Mouse (Mus musculus) heart, postnatal 10 days (tissue): ENCODE measurements at regions not wholly inside any gene's neighbourhood (a gene's known extent, or its start where the extent isn't known, plus 50 kb on each side); places are given as distances from the start of the nearest gene placed in this dataset.

Source experiments
- DNase-seq, 2 experiments: peaks; one replicate each; pipeline ENCODE4 v3.0.0; 2021
- intact Hi-C: fragments of 180-260 bp; cut with DNase I; formaldehyde crosslinking; loops from one replicate; pipeline ENCODE4 v1.15.1; 2025

DNA sequence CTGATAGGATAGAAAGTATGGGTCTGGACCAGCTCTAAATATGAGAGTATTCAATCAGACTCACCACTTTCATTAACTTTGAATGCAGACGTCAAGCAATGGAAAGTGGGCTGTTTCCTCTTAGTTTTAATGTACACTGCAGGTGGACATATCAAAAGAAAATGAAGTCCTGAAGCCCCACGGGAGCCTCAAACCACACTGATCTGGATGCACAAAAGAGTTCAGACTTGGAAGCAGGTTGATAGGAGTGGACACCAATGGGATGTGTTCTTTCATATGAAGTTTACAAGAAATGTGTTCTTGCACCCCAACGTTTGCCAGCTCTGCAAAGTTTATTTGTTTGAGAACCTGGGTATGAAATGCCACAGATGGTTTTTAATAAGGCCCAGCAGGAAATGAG lies 141.0 kb downstream of the Spata18 start:
- DNase-seq: no peak
- intact Hi-C loops: no loop called here

DNA sequence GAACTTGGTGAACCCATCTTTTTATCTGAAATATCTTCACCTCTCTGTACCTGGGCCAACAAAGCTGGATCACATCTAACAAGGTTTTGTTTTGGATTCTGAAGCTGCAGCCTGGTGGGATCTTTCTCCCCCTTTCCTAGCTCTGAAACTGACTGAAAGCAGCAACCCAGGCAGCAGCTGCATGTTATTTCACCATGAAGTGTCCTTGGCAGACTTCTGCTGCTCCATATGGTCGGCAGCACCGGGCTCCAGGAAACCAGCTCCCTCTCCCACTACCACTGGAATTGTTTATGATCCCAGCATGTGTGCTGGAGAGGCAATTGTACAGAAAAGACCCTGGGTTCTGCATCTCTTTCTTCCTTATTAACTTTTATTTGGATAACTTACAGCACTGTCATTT lies 145.0 kb downstream of the Spata18 start:
- DNase-seq: peak; percentile 23 to 30
- intact Hi-C loops: no loop called here

DNA sequence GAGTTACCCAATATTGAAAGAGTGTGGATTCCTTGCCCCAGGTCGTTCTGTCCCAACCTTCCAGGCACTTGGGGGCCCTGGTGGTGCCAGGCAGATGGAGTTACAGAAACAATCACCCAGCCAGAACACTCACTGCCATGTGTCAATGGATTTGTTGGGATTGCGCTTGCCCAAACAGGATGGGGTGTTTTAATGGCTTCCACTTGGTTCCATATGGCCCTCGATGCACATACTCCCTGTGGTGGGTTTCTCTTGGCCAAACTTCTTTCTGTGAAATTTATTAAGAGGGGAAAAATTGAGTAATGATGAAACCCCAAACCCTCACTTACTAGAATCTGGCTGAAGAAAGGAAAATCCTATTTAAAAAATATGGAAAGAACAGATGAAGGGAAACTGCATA lies 146.8 kb downstream of the Spata18 start:
- DNase-seq: no peak
- intact Hi-C loops: no loop called here

DNA sequence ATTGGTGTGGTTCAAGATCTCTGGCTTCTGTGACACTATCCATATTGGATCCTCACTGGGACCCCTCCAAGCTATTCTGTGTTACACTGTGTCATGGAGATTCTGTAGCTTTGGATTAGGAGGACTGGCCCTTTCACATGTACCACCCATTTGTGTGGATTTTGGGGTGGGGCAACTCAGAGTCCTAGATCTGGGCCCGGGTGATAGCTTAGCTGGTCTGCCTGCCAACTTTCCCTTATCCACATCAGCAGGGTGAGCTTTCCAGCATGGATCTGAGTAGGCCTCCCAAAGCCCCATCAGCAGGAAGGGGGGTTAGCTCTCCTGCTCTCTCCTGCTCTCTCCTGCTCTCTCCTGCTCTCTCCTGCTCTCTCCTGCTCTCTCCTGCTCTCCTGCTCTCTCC lies 152.3 kb downstream of the Spata18 start:
- intact Hi-C loops: no loop called here
- DNase-seq: peak; percentile 15 to 25

DNA sequence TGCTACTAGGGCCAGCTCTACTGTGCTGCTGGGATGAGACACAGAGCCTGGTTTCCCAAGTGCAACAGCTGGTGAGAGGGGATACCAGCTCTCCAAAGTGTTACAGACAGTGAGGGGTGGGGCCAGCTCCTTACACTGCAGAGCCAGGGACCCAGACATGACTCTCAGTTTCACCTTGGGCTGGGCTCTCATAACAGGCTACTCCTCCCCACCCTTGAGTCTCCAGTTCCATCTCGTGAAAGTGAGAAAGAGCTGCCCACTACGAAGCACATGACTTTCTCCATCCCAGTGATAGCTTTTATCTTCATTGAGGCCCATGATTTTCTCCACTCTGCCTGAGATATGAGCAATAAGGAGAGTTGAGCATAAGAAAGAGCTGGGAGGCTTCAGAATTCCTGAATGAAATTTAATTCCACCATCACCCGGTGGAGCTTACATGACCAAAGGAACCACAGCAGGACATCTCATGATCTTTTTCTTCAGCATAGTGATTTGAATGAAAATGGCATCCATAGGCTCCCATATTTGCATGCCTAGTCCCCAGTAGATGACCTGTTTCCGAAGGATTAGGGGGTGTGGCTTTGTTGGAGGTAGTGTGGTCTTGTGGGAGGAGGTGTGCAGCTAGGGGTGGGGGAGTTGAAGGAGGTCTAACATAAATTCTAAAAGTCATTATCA lies 153.5 kb downstream of the Spata18 start:
- intact Hi-C loops: no loop called here

DNA sequence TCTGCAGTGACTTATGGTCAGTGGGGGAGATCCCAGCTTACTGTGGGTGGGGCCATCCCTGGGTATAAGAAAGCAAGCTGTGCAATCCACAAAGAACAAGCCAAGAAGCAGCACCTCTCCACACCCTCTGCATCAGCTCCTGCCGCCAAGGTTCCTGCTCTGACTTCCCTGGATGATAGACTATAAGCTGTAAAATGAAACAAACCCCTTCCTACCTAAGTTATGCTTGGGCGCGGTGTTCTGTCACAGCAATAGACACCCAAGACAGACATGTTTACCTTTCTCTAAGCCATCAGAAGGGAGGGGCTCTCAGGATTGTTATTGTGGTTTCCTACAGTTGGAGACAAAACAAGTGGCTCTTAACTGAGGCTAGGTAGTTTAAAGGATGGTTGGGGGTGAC lies 159.5 kb downstream of the Spata18 start:
- DNase-seq: no peak
- intact Hi-C loops: no loop called here

More for the DNA sequence above, 153.5 kb downstream of the Spata18 start:
- DNase-seq: peak in 1 of 2 experiments; percentile 13

DNA sequence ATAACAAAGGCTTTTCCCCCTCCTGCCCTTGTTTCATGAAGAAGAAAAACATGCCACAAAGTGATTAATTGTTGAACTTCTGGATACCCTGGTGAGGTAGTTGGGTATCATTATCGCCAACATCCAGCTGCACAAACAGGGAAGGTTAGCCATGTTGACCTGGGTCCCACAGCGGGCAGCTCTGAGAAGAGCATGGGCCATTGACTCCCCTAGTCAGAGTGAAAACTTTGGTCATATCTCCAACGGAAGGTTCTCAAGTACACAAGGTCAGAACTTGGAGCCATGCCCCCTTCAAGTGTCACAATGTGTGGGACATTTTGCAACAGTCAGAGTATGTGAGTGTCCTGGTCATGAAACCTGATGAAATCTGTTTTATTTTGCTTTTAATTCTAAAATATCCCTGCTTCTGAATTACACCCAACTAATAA lies 159.9 kb downstream of the Spata18 start:
- intact Hi-C loops: no loop called here

DNA sequence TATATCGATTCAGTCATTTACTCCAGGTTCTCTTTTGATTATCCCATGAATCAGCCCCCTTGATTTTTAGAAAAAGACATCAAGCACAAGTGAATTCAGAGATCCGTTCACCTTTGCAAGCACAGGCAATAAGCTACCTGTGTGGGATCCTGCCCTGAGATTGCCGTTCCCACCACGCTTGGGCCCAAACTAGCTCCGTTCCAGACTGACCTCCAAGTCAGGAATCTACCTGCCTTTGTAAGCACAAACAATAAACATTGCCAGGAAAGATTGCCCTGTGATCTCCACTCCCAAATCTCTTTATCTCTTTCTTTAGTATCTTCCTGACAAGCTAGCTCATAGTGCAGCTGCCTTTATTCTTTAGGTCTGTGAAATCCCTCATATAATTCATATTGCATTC lies 164.6 kb downstream of the Spata18 start:
- intact Hi-C loops: no loop called here
- DNase-seq: no peak

More for the DNA sequence above, 159.9 kb downstream of the Spata18 start:
- no peak for DNase-seq

DNA sequence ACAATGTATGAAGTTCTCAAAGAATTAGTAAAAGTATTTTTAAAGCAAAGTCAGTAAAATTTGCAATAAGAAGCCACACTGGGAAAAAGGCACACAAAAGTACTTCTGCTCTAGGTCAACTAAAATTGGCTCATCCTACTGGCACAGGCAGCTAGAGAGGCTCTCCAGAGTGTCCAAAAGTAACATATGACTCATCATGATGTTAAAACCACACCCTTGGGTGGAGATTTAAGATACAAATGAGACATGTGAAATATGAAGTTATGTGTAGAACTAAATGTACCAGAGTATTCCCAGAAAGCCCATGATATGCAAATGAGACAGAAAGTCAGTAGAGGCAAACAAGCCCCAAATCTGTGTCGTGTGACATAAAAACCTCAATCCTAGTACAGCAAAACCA lies 166.0 kb downstream of the Spata18 start:
- peak in 1 of 2 experiments; percentile 32 for DNase-seq
- intact Hi-C loops: no loop called here

DNA sequence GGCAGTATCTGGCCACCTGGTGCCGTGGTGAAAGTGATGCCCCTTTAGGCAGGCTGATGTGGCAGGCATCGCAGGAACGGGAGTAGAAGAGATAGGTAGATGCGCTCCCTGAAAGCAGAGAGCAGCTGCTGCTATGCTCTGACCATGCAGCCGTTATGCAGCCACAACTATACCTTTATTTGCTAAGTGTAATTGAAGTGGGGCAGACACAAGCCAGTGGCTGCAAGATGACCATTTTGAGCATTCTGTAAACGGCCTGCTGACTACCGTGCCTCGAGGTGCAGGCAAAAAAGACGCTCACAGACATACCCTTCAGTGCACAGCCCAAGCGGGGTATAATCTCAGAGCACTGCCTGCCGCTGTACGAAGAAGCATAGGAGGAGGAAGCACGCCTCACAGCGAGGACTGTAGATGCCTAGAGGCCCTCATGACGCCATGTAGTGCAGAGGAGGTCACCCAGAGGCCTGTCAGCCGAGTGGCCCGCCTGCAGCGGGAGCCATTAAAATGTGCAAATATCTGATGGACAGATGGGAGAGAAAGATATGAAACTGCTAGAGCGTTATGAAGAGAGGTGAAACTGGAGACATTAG lies 170.9 kb downstream of the Spata18 start:
- DNase-seq: no peak
- intact Hi-C loops: no loop called here

DNA sequence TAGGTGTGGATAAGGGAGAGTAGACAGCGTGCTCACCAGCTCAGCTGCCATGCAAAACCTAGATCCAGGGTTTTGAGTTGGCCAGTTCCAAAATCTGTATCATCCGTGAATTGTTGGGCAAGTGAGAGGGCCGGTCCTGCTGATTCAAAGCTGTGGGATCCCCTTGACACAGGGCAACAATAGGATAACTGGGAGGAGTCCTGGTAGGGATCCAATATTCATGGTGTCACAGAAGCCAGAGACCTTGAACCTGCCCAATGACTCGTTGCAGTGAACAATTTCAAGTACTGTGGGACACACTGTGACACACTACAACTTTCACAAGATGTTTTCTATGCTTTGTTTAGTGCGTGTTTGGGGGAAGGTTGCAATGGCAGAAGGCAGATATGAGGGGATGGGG lies 172.2 kb downstream of the Spata18 start:
- no peak for DNase-seq
- intact Hi-C loops: no loop called here

DNA sequence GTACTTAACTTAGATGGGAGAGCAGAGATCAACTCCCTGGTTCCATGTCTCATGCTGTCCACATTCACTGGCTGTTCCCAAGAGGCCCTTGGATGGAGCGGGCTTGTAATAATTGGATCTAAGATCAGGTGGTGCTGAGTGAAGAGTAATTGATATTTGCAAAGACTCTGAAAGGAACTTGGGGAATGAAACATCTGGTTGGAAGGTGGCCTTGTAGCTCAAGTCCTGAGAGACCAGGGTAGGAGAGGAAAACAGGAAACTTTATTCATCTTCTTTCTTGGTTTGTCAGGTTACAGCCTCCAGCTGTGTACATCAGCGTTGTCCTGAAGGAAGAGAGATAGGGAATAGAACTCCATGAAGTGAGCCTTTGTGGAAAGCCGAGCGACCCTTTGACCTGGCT lies 175.8 kb downstream of the Spata18 start:
- peak in 1 of 2 experiments; percentile 25 for DNase-seq
- intact Hi-C loops: no loop called here

DNA sequence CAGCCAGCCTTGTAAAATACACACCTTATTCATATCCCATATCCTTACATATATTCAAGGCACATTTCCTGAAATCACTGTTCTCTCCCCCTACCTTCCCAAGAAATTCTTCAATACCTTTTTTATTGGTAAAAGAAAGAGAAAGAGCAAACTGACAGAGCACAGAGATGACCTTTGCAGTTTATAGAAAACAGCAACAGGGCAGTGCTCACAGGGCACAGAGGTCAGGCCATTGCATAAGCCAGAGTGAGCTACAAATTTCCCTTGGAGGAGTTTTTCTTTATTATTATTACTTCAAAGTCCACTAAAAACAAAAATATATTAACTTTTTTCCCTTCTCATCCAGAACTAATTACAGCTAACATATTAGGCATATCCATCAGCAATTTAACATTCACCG lies 182.5 kb downstream of the Spata18 start:
- DNase-seq: no peak
- intact Hi-C loops: no loop called here

DNA sequence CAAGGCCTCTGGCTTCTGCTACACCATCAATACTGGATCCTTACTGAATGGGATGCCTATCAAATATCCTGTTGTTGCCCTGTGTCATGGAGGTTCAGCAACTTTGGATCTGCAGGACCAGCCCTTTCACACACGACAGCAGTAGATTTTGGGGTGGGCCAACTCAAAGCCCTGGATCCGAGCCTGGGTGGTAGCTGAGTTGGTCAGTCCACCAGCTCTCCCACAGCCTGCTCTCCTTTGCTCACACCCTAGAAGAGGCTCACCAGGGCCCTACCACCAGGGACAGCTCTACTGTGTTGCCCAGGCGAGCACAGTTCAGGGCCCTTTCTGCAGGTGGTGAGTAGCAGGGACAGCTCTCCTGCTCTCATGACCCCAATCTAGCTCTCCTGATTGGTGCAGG lies 192.6 kb downstream of the Spata18 start:
- intact Hi-C loops: no loop called here

DNA sequence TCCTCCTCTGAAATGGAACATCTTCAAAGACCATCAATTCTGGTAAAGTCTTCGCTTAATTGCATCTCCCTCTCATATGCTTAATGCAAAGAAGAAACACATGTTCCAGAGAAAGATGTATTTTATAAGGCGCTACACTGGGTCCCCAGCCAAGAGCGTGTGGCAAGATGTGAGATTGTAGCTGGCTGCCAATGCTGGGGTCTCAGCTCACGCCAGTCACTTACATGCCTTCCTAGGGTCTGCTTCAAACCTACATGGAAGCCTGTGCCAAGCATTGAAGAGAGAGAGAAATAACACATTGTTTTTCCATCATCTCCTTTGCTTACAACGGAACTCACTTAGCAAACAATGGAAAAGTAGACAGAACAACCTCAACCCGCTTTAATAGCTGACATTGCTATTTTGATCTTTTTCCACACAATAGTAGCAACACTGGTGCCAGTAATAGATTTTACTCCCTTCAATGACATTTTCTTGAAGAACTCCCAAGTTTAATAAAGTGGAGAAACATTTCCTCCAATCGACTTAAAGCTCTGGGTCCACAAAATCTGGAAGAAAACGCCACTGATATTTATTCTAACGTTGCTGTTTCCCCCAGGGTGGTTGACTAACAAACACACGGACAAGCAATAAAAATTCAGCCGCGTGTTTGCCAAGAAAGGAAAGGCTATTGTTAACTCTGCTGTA lies 195.1 kb downstream of the Spata18 start:
- intact Hi-C loops: no loop called here
- DNase-seq: peak; percentile 36 to 39

More for the DNA sequence above, 192.6 kb downstream of the Spata18 start:
- DNase-seq: no peak

DNA sequence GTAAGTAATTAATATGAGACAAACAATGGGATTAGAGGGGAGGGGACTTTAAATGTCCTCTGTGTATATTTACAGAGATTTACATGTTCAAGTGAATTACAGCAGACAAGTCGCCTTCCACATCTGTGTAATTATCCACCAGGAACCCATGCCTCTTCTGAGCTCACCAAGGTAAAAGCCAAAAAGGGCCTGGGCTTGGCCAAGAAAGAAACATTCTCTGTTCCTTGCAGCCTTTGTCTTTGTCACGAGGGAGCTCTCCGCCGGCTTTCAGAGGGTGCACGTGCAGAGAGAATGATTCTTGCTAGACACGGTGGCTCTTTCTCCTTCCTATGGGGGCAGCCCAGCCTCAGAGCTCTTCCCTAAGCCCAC lies 195.6 kb downstream of the Spata18 start:
- intact Hi-C loops: no loop called here
- DNase-seq: peak; percentile 42 to 54

DNA sequence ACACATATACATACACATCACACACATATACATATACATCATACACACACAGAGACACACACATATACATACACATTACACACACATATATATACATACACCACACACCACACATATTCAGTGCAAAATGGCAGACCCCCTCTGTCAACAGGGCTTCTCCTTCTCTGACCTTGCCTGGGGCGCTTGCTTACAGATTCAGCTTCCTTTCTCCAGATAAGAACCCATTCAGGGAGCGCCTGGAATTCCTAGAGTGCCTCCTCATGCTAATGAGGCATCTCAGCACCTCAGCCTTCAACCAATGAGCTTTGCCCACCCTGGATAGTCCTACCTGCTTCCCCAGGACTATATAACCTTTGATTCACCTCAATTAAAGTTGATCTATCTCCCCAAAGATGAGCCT lies 200.3 kb downstream of the Spata18 start:
- intact Hi-C loops: loop anchor here (5.0 to 10.0 kb wide), 5 partner anchors 89 to 583 kb away; partner anchors contain the start of gene Rasl11b
- DNase-seq: no peak

DNA sequence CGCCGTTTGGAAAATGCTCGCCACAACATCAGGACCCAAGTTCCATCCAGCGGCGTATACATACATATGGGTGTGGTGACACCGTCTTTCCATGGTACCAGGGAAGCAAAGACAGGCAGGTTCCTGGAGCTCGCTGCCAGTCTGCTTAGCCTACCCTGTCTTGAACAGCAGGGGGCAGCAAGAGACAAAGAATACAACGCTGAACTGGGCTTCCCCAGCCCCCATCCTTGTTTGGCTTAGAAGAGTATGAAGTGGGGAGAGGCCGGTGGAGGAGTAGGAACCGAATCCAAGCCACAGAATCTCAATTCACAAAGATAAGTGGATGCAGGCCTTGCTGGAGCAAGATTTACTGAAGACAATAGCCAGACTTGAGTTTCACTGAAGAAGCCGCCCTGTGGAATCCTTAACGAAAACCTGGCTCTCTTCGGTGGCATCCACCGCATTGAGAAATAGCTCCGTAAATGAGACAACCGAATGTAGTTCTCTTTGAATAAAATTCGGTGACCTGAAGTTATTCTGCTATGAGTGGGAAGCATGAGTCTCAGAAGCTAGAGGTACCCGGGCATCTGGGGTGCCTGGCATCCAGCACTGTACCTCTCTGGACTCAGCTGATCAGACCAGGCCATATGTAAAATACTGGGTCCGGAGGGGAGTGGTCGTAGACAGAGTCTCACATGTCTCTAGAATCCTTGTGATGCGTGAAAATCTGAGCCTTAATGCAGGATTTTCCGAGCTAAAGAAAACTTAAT lies 203.0 kb downstream of the Spata18 start:
- intact Hi-C loops: loop anchor here (1.0 to 10.0 kb wide), 7 partner anchors 92 to 1303 kb away; partner anchors contain the start of gene Rasl11b
- DNase-seq: peak; percentile 86 to 89

DNA sequence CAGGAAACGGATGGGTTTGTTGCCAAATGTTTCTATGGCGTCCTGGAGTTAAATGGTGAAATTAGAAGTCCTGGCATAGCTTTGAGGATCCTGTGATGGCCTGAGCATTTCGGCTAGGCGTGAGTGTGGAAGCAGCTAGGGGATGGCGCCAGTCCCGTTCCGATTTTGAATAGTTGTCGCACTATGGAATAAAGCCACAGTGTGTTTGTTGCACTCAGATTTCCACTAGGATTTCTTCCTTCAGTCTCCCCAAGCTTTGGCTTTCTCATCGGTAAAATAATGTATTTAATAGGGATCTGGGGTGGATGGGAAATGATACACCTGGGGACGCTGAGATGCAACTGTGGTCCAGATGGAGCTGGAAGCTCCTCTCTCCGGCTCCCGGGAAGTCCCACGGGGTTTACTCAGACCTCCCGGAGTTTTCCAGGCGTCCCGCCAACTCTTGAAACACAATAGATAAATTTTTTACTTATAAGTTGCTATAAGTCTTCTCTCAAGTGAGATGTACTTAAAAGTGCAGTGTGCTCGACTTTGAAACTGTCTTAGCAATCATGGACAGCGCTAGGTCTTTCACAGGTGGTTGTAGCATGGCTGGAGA lies 203.7 kb downstream of the Spata18 start:
- intact Hi-C loops: loop anchor here (1.0 to 10.0 kb wide), 7 partner anchors 93 to 1302 kb away; partner anchors contain the start of gene Rasl11b
- DNase-seq: peak; percentile 70 to 74

DNA sequence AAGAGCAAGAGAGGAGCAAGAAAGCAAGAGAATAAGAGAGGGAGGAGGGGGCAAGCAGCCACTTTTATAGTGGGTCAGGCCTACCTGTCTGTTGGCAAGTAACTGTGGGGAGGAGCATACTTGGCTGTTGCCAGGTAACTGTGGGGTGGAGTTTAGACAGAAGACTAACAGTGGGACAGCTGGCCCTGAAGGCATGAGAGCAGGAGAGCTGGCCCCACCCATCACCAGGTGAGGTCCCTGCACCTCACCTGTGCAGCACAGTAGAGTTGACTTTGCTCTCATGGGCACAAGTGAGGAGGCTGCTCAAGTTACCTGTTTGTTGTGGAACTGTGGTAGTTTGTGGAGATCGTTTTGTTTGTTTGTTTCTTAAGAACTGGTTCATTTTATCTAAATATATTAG lies 208.1 kb downstream of the Spata18 start:
- DNase-seq: no peak
- intact Hi-C loops: loop anchor here (10.0 kb wide), 2 partner anchors 335 to 575 kb away; partner anchors contain the start of gene Rasl11b
